Mouse (Mus musculus) erythroblast, embryonic 14.5 days (primary cell): Measurements from ENCODE around the gene C1qtnf9. TPM values are rescaled to one million over a fixed set of nuclear protein-coding genes. Genes with fewer than 3 reads are reported as not detected.

Source experiments
- H3K27me3 ChIP-seq: 2 replicates; pipeline ENCODE4 v1.6.1; 2012; ENCODE audit warnings: inconsistent platforms; ENCODE audit not compliant: control insufficient read depth
- H3K36me3 ChIP-seq: 2 replicates; pipeline ENCODE4 v1.6.1; 2012; ENCODE audit warnings: mild to moderate bottlenecking, inconsistent platforms; ENCODE audit not compliant: control insufficient read depth
- H3K4me1 ChIP-seq: 2 replicates; pipeline ENCODE4 v1.6.1; 2012; ENCODE audit warnings: inconsistent platforms; ENCODE audit not compliant: control insufficient read depth
- H3K4me3 ChIP-seq: replicated peaks from 2 replicates; pipeline ENCODE3; 2012; ENCODE audit warnings: moderate library complexity, mild to moderate bottlenecking, inconsistent platforms
- H3K9me3 ChIP-seq: 2 replicates; pipeline ENCODE4 v1.6.1; 2012; ENCODE audit warnings: low read length, inconsistent platforms, mixed read lengths; ENCODE audit not compliant: control insufficient read depth
- GATA1 ChIP-seq: IDR thresholded peaks from 2 replicates; pipeline ENCODE4 v1.6.1; 2012; ENCODE audit warnings: low read length, inconsistent platforms, mixed read lengths
- TAL1 ChIP-seq: IDR thresholded peaks from 3 replicates; pipeline ENCODE4 v1.6.1; 2012; ENCODE audit warnings: low read length, inconsistent platforms, mixed read lengths
- polyA plus RNA-seq: library from polyadenylated mRNA; stranded (reverse); fragments of >175 nt; gene quantifications from 2 replicates; pipeline ENCODE4 v1.2.3, GENCODE M21; 2012

Gene C1qtnf9
- polyA plus RNA-seq, 1 experiment: 0.14 TPM

DNA sequence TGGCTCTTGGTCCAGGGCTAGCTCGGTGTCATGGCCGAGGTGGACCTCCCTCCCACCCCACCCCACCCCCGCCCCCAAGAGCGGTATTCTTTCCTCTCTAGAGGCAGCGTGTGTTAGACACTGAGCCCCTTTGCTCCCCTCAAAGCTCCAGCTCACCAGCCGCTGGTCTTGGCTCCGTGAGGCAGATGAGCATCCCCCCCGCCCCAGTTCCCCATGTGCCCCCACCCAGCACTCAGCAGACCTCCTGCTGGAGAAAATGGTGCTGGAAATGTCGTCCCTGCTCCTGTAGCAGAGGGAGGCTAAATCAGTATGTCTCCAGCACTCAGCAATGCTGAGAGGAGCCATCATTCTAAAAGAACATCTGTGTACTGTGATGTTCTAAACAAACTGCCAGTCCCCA, 24.3 kb upstream of the C1qtnf9 start:
- peaks cover 58% of the 10 kb centered on the region for H3K36me3 ChIP-seq
- no peaks in the 10 kb centered on the region for H3K4me1 ChIP-seq
- no peaks in the 10 kb centered on the region for H3K27me3 ChIP-seq
- H3K9me3 ChIP-seq: no peaks in the 10 kb centered on the region
- no peak overlapping the region for H3K4me3 ChIP-seq
- TF ChIP-seq TAL1: no peak
- TF ChIP-seq GATA1: no peak

DNA sequence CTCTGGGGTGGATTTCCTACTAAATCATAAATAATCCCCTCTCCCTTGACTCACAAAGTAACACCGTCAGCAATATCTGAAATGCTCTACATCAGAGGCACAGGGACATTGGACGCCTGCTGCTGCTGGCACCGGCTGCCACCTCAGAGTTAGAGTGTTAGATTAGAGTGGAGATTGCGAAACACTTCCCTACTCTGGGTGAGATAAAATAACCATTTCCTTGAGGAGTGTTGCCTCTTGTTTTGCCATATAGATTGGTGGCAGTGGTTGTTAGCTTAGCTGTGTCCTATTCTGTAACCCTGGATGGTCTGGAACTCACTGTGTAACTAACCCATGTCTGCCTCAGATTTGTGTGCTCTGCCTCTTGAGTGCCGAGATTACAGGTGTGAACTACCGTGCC, 22.7 kb upstream of the C1qtnf9 start:
- TF ChIP-seq GATA1 (no peak), TAL1 (no peak)
- no peaks in the 10 kb centered on the region for H3K9me3 ChIP-seq
- H3K36me3 ChIP-seq: peaks cover 73% of the 10 kb centered on the region
- no peak overlapping the region for H3K4me3 ChIP-seq
- no peaks in the 10 kb centered on the region for H3K4me1 ChIP-seq
- H3K27me3 ChIP-seq: no peaks in the 10 kb centered on the region

DNA sequence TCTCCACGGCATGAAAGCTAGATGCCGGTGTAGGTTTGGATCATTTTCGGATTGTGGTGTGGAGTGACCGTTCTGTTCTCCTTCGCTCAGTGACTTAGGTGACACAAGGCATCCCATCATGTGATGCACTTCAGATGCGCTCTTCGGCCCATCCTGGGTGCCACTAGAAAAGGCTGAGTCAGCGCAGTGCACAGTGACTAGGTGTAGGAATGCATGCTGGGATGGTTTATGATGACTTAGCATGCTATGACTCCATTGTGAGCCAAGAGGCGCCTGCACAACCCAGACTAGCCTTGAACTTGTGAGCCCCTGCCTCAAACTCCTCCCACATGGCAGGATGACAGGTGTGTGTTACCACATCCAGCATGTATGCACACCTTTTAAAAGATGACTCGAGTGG, 21.8 kb upstream of the C1qtnf9 start:
- Histone ChIP-seq H3K9me3 (no peaks in the 10 kb centered on the region), H3K27me3 (no peaks in the 10 kb centered on the region), H3K4me3 (no peak overlapping the region), H3K36me3 (peaks cover 77% of the 10 kb centered on the region), H3K4me1 (no peaks in the 10 kb centered on the region)
- TF ChIP-seq TAL1 (no peak), GATA1 (no peak)

DNA sequence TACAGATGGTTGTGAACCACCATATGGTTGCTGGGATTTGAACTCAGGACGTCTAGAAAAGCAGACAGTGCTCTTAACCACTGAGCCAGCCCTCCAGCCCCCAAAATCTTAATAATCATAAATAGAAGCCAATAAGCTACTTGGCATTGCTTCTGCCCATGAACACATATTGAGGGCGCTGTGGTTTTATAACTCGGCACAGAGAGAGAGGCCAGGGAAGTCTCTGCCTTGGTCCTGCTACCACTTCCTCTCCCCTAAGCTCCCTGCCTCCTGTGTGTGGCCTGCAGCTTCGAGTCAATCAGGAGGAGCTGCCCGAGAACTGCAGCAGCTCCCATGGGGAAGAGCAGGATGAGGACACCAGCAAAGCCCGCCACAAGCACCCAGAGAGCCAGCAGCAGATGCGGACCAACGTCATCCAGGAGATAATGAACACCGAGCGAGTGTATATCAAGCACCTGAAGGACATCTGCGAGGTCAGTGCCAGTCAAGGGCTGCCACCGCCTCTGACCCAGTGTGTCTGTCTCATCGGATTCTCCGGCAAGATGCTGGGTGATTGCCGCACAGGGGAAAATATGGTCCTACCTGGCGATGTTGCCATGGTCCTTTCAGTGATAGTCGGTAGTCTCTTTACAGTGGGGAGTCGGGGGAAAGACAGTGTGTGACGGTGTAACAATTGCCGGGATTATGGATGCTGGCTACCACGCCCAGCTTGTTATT, 20.6 kb upstream of the C1qtnf9 start:
- TF ChIP-seq TAL1 (no peak), GATA1 (no peak)
- Histone ChIP-seq H3K27me3 (no peaks in the 10 kb centered on the region), H3K9me3 (no peaks in the 10 kb centered on the region), H3K36me3 (peaks cover 77% of the 10 kb centered on the region), H3K4me3 (no peak overlapping the region), H3K4me1 (no peaks in the 10 kb centered on the region)

DNA sequence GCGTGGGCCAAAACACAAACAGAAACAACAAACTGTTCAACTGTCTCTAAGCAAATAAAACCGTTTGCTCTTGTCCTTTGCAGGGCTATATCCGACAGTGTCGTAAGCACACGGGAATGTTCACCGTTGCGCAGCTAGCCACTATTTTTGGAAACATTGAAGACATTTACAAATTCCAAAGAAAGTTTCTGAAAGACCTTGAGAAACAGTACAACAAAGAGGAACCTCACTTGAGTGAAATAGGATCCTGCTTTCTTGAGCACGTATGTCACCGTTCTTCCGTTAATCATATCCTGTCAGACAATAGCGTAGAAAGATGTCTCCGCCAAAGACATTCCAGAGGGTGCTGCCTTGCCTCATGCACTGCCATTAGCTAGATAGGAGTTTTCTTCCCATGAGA, 18.1 kb upstream of the C1qtnf9 start:
- Histone ChIP-seq H3K36me3 (peaks cover 90% of the 10 kb centered on the region), H3K4me3 (no peak overlapping the region), H3K4me1 (no peaks in the 10 kb centered on the region), H3K9me3 (no peaks in the 10 kb centered on the region), H3K27me3 (no peaks in the 10 kb centered on the region)
- no peak for TF ChIP-seq TAL1
- TF ChIP-seq GATA1: no peak

DNA sequence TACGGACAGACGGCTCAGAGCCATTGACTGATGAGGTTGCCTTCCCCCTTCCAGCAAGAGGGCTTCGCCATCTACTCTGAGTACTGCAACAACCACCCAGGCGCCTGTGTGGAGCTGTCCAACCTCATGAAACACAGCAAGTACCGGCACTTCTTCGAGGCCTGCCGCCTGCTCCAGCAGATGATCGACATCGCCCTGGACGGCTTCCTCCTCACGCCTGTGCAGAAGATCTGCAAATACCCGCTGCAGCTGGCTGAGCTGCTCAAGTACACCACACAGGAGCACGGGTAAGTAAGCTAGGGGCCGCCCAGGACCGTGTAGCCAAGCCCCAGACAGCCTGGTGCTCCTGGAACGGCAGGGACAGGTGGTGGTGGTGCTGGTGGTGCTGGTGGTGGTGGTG, 16.4 kb upstream of the C1qtnf9 start:
- H3K27me3 ChIP-seq: no peaks in the 10 kb centered on the region
- H3K4me3 ChIP-seq: no peak overlapping the region
- H3K4me1 ChIP-seq: no peaks in the 10 kb centered on the region
- peaks cover 90% of the 10 kb centered on the region for H3K36me3 ChIP-seq
- no peaks in the 10 kb centered on the region for H3K9me3 ChIP-seq
- TF ChIP-seq TAL1 (no peak), GATA1 (no peak)

DNA sequence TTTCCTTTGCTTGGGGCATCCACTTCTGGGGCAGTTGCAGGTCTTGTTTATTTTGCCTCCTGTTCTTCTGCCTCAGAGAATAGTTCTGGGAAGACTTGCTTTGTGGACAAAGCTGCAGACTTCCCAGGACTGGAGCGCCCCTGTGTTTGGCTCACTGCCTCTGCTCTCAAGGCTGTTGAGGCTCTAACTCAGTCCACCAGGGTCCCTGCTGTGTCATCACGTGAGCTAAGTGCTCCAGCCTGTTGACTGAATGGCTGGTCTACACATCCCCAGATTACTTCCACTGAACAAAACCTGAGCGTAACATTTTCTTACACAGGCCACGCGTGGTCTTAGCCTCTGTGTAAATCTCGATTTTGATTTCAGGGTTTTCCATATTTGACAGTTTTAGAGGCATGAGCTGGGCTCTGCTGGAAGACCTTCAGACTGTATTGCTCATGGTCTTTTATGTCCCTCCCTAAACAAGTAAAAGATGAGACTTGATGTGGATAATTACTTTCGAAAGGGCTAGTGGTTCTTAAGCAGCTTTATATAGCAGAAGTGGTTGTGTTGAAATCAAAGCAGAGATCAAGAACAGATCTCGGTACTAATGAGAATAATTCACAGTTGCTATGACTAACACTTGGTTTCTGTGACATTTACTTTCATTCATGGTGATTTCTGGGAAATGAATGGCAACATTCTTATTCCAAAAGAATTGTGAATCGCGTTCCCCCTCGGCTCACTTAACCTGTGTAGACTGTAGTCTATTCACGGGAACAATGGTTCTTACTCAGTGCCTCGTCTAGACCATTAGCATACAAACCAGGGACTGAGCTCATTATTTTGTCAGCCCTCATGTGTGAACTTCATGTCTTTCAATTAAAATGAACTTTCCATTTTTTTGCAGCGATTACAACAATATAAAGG, 14.8 kb upstream of the C1qtnf9 start:
- no peaks in the 10 kb centered on the region for H3K4me1 ChIP-seq
- peaks cover 90% of the 10 kb centered on the region for H3K36me3 ChIP-seq

DNA sequence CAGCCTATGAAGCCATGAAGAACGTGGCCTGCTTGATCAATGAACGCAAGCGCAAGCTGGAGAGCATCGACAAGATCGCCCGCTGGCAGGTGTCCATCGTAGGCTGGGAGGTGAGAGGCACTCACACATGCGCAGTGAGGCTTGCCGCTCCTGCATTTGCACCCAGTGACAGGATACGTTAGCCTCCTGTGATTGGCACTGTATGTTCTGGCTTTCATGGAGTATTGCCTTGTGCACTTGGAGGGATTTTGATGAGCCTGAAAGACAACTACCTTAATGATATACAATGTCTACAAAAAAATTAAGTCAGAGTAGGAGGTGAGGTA, 14.2 kb upstream of the C1qtnf9 start:
- H3K9me3 ChIP-seq: no peaks in the 10 kb centered on the region
- peaks cover 93% of the 10 kb centered on the region for H3K36me3 ChIP-seq
- H3K4me1 ChIP-seq: no peaks in the 10 kb centered on the region

More for the DNA sequence above, 14.8 kb upstream of the C1qtnf9 start:
- Histone ChIP-seq H3K27me3 (no peaks in the 10 kb centered on the region), H3K4me3 (no peak overlapping the region), H3K9me3 (no peaks in the 10 kb centered on the region)
- TF ChIP-seq GATA1 (no peak), TAL1 (no peak)

DNA sequence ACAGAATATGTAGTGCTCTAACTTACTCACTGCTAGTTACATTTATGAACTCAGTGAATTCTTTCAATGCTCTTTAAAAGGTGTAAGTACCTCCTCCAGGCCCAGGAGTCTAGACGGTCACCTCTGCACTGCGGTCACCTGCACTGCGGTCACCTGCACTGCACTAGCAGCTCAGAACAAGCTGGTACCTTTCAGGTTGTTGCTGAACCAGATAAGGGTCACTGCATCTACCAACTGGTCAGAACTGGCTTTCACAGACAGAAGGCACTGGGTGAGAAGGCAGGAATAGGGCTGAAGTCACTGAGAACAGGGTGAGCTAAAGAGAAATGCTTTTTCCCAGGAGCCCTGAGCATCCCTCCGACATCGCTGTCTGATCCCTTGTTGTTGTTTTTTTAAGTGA, 13.3 kb upstream of the C1qtnf9 start:
- Histone ChIP-seq H3K36me3 (peaks cover 93% of the 10 kb centered on the region), H3K4me1 (no peaks in the 10 kb centered on the region), H3K27me3 (no peaks in the 10 kb centered on the region), H3K4me3 (no peak overlapping the region), H3K9me3 (no peaks in the 10 kb centered on the region)
- no peak for TF ChIP-seq GATA1

More for the DNA sequence above, 14.2 kb upstream of the C1qtnf9 start:
- H3K4me3 ChIP-seq: no peak overlapping the region
- no peaks in the 10 kb centered on the region for H3K27me3 ChIP-seq
- TF ChIP-seq GATA1 (no peak), TAL1 (no peak)

DNA sequence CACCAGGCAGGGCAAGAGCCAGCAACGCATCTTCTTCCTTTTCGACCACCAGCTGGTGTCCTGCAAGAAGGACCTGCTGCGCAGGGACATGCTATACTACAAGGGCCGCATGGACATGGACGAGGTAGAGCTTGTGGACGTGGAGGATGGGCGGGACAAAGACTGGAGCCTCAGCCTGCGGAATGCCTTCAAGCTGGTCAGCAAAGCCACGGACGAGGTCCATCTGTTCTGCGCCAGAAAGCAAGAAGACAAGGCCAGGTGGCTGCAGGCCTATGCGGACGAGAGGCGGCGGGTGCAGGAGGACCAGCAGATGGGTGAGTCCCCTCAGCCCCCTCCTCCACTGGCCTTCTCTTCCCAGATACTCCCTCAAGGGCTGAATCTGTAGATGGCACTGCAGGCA, 11.7 kb upstream of the C1qtnf9 start:
- TF ChIP-seq TAL1: no peak
- H3K4me3 ChIP-seq: no peak overlapping the region
- H3K36me3 ChIP-seq: peaks cover 93% of the 10 kb centered on the region
- H3K9me3 ChIP-seq: no peaks in the 10 kb centered on the region
- H3K4me1 ChIP-seq: no peaks in the 10 kb centered on the region
- H3K27me3 ChIP-seq: no peaks in the 10 kb centered on the region
